Mouse (Mus musculus) forebrain, embryonic 12.5 days (tissue): ENCODE results near the gene Scn10a. TPM values are rescaled to one million over a fixed set of nuclear protein-coding genes. Genes with fewer than 3 reads are reported as not detected.

Experiments
- ATAC-seq: fragments of 200-750 bp; cut with Nextera tagmentation; 2 replicates; pipeline ENCODE4 v1.8.0; 2017; ENCODE audit warnings: moderate TSS enrichment; ENCODE audit not compliant: low FRiP score
- H3K27ac ChIP-seq: fragments of 300-500 bp; sonication (generic); 2 replicates; pipeline ENCODE4 v1.5.1; 2016; ENCODE audit warnings: mild to moderate bottlenecking
- H3K27me3 ChIP-seq: fragments of 300-500 bp; sonication (generic); 2 replicates; pipeline ENCODE4 v1.6.1; 2016; ENCODE audit warnings: mild to moderate bottlenecking
- H3K36me3 ChIP-seq: fragments of 300-500 bp; sonication (generic); replicated peaks from 2 replicates; pipeline ENCODE4 v1.6.1; 2016; ENCODE audit warnings: mild to moderate bottlenecking
- H3K4me1 ChIP-seq: fragments of 300-500 bp; sonication (generic); 2 replicates; pipeline ENCODE4 v1.6.1; 2016
- H3K4me2 ChIP-seq: fragments of 300-500 bp; sonication (generic); 2 replicates; pipeline ENCODE4 v1.6.1; 2016; ENCODE audit warnings: mild to moderate bottlenecking, moderate library complexity
- H3K4me3 ChIP-seq: fragments of 300-500 bp; sonication (generic); replicated peaks from 2 replicates; pipeline ENCODE4 v1.5.1; 2016; ENCODE audit warnings: mild to moderate bottlenecking
- H3K9ac ChIP-seq: fragments of 300-500 bp; sonication (generic); 2 replicates; pipeline ENCODE4 v1.6.1; 2016; ENCODE audit warnings: mild to moderate bottlenecking
- H3K9me3 ChIP-seq: fragments of 300-500 bp; sonication (generic); 2 replicates; pipeline ENCODE4 v1.6.1; 2016
- WGBS: fragments of 180-500 bp; shearing (Covaris S2); methylation state at CpG from one replicate; pipeline ENCODE4 v1.1.7; 2016; 5-methylcytosine and 5-hydroxymethylcytosine counted together
- polyA plus RNA-seq: library from polyadenylated mRNA; unstranded; fragments of >200 nt; fragmentation: Nextera tagmentation; extraction: Ambion mirVana; gene quantifications from 2 replicates; pipeline ENCODE4 v1.2.1, GENCODE M21; 2016

Scn10a gene
- polyA plus RNA-seq, 1 experiment from 2014 or later, result 0.08 TPM

GRCm38 (mm10) chr9:119567800-119568199 lies 151.3 kb downstream of the Scn10a start:
- WGBS, result 85% methylated on average over 5 of the region's 5 CpGs
- ATAC-seq, result no peak

GRCm38 (mm10) chr9:119566214-119566613 lies 152.9 kb downstream of the Scn10a start:
- Histone ChIP-seq H3K27ac (no peak overlapping the region), H3K4me1 (peaks cover 38% of the 10 kb centered on the region), H3K9ac (no peak overlapping the region), H3K27me3 (peaks cover 71% of the 10 kb centered on the region), H3K36me3 (no peaks in the 10 kb centered on the region), H3K9me3 (no peaks in the 10 kb centered on the region), H3K4me2 (no peak overlapping the region), H3K4me3 (no peak overlapping the region)
- 9% methylated on average over 10 of the region's 10 CpGs for WGBS
- ATAC-seq, result no peak

More at GRCm38 (mm10) chr9:119567800-119568199, 151.3 kb downstream of the Scn10a start:
- Histone ChIP-seq H3K9me3 (no peaks in the 10 kb centered on the region), H3K27me3 (peaks cover 75% of the 10 kb centered on the region), H3K4me2 (no peak overlapping the region), H3K4me1 (peaks cover 41% of the 10 kb centered on the region), H3K9ac (no peak overlapping the region), H3K4me3 (no peak overlapping the region), H3K27ac (no peak overlapping the region), H3K36me3 (no peaks in the 10 kb centered on the region)

- 81% methylated on average over 6 of the region's 6 CpGs for WGBS
- Histone ChIP-seq H3K9me3 (no peaks in the 10 kb centered on the region), H3K4me2 (no peak overlapping the region), H3K27me3 (peaks cover 68% of the 10 kb centered on the region), H3K27ac (no peak overlapping the region), H3K4me3 (no peak overlapping the region), H3K36me3 (no peaks in the 10 kb centered on the region), H3K9ac (no peak overlapping the region), H3K4me1 (peaks cover 30% of the 10 kb centered on the region)
- no peak for ATAC-seq
Measured at GRCm38 (mm10) chr9:119564803-119565202, 154.3 kb downstream of the Scn10a start.

- H3K4me1 ChIP-seq, result peaks cover 30% of the 10 kb centered on the region
- H3K4me3 ChIP-seq, result no peak overlapping the region
- H3K4me2 ChIP-seq, result no peak overlapping the region
- H3K27me3 ChIP-seq, result peaks cover 57% of the 10 kb centered on the region
- 85% methylated on average over 6 of the region's 6 CpGs for WGBS
- H3K36me3 ChIP-seq, result no peaks in the 10 kb centered on the region
- H3K9ac ChIP-seq, result no peak overlapping the region
- no peak overlapping the region for H3K27ac ChIP-seq
- H3K9me3 ChIP-seq, result no peaks in the 10 kb centered on the region
- no peak for ATAC-seq
Measured at GRCm38 (mm10) chr9:119563617-119564016, 155.5 kb downstream of the Scn10a start.

- H3K27me3 ChIP-seq, result peaks cover 44% of the 10 kb centered on the region; the same call in 1 of the 2 replicates
Measured at GRCm38 (mm10) chr9:119562256-119562655, 156.9 kb downstream of the Scn10a start.

GRCm38 (mm10) chr9:119561746-119562145 lies 157.4 kb downstream of the Scn10a start:
- peak overlapping the region; percentile 36; the same call in 1 of the 2 replicates for H3K27ac ChIP-seq
- peaks cover 33% of the 10 kb centered on the region for H3K4me1 ChIP-seq
- no peaks in the 10 kb centered on the region for H3K36me3 ChIP-seq
- peaks cover 40% of the 10 kb centered on the region; the same call in 1 of the 2 replicates for H3K27me3 ChIP-seq
- ATAC-seq, result no peak
- no peak overlapping the region for H3K4me3 ChIP-seq
- WGBS, result 53% methylated on average over 8 of the region's 8 CpGs
- no peak overlapping the region for H3K9ac ChIP-seq
- no peaks in the 10 kb centered on the region for H3K9me3 ChIP-seq
- H3K4me2 ChIP-seq, result no peak overlapping the region

More at GRCm38 (mm10) chr9:119562256-119562655, 156.9 kb downstream of the Scn10a start:
- no peak for ATAC-seq
- 71% methylated on average over 12 of the region's 12 CpGs for WGBS
- Histone ChIP-seq H3K9ac (no peak overlapping the region), H3K9me3 (no peaks in the 10 kb centered on the region), H3K27ac (no peak overlapping the region), H3K4me3 (no peak overlapping the region), H3K36me3 (no peaks in the 10 kb centered on the region), H3K4me2 (no peak overlapping the region), H3K4me1 (peaks cover 34% of the 10 kb centered on the region)

GRCm38 (mm10) chr9:119559537-119560276 lies 159.4 kb downstream of the Scn10a start:
- H3K36me3 ChIP-seq, result no peaks in the 10 kb centered on the region
- H3K27me3 ChIP-seq, result peaks cover 24% of the 10 kb centered on the region; the same call in 1 of the 2 replicates
- H3K9ac ChIP-seq, result no peak overlapping the region
- no peaks in the 10 kb centered on the region for H3K9me3 ChIP-seq
- H3K4me1 ChIP-seq, result peaks cover 22% of the 10 kb centered on the region
- no peak overlapping the region for H3K4me3 ChIP-seq
- no peak overlapping the region for H3K4me2 ChIP-seq
- no peak overlapping the region; the same call in 1 of the 2 replicates for H3K27ac ChIP-seq
- 82% methylated on average over 16 of the region's 16 CpGs for WGBS
- ATAC-seq, result no peak

Other genes starting within 250 kb of the Scn10a start
- 3.2 and 3.5 TPM in 2 replicates for gene Scn5a, start 140.3 kb downstream of the Scn10a start, polyA plus RNA-seq
- 0.87 and 0.88 TPM in 2 replicates for gene Scn11a, start 106.1 kb upstream of the Scn10a start, polyA plus RNA-seq
- gene Wdr48, start 175.6 kb upstream of the Scn10a start, polyA plus RNA-seq, result 77.1 and 87.1 TPM in 2 replicates
- 23.1 and 27.7 TPM in 2 replicates for gene Gorasp1, start 218.2 kb upstream of the Scn10a start, polyA plus RNA-seq
- gene Ttc21a, start 218.3 kb upstream of the Scn10a start, polyA plus RNA-seq, result 0.24 and 0.36 TPM in 2 replicates